Mouse (Mus musculus) thymus, postnatal 14 days (tissue): ENCODE results near the gene Vasp.
A peak's percentile ranks its signal among the peaks of the same experiment; 100 is the strongest.

Experiments
- DNase-seq: peaks from one replicate; pipeline ENCODE4 v3.0.0; 2021

The Vasp gene

GRCm38 (mm10) chr7:19271238-19272172, at the start of gene Vasp:
Vasp (minus strand) TSS chr7:19271817.
- peak; percentile 87 for DNase-seq

GRCm38 (mm10) chr7:19320637-19321036, 49.0 kb upstream of the Vasp start:
- no peak for DNase-seq

GRCm38 (mm10) chr7:19319906-19320305, 48.3 kb upstream of the Vasp start:
- peak; percentile 92 for DNase-seq

- DNase-seq = no peak
Observed at GRCm38 (mm10) chr7:19319458-19319857, 47.8 kb upstream of the Vasp start.

GRCm38 (mm10) chr7:19318676-19319075, 47.1 kb upstream of the Vasp start:
- no peak for DNase-seq

DNA sequence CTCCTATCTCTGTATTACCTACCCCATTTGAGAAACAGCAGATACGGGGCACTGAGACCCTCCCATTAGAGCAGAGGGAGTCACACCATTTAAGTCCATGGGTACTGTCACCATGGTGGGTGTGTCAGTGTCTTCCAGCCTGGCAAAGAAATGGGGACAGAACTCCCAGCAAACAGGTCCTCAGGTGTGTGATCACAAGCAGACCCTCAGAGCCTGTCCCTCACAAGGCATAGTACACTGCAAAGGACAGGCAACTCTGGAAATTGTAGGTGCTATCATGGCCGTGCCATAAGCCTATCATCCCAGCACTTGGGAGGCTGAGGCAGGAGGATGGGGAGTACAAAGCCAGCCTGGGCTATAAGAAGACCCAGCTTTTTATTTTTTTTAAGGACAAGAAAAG, 46.6 kb upstream of the Vasp start:
- no peak for DNase-seq

DNA sequence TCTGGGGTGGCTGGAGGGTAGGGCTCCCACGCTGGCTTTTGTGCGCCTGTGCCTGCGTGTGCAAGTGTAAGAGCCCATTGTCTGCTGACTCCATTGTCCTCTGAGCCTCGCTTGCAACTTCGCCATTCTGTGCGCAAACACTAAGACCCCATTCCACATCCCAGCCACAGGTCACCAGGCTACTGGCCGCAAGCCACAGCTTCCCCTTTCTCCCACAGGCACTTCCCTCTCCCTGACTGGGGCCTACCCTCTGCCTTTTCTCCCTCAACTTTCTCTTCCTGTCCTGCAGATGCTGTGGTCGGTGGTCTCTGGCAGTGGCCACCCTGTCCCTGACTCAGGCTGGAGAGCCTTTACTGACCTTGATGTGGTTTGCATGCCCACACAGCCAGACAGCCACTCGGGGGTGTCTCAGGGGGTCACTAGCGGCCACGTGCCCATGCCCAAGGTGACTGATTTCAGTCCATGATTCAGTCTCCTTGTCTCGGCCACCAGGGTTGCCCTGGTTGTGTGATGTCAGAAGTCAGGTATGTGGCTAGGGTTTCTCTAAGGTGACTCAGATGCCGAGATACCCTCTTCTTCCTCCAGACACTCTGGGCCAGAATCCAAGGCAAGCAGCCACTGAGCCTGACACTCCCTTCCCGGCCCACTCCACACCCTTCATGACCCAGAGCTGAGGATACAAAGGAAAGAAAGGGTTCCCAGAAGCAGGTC, 45.0 kb upstream of the Vasp start:
- no peak for DNase-seq

DNA sequence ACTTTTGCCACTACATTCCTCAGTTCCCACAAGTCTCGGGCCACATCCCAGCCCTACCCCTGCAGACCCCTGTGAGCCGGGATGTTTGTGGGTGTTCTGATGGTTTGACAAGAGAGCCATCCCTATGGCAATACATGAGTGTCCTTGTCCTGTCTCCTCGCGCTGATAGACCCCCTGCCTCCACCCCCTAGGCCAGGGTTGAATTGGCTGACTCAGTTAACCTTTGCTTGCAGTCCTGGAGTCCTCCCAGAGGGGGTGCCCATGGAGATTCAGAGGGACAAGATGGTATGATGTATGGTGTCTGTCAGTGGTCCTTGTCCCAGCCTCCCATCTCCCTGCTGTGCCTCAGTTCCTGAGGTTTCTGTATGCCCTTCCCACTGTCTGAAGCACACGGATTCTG, 42.4 kb upstream of the Vasp start:
- DNase-seq = no peak

GRCm38 (mm10) chr7:19311991-19312390, 40.4 kb upstream of the Vasp start:
- no peak for DNase-seq

DNA sequence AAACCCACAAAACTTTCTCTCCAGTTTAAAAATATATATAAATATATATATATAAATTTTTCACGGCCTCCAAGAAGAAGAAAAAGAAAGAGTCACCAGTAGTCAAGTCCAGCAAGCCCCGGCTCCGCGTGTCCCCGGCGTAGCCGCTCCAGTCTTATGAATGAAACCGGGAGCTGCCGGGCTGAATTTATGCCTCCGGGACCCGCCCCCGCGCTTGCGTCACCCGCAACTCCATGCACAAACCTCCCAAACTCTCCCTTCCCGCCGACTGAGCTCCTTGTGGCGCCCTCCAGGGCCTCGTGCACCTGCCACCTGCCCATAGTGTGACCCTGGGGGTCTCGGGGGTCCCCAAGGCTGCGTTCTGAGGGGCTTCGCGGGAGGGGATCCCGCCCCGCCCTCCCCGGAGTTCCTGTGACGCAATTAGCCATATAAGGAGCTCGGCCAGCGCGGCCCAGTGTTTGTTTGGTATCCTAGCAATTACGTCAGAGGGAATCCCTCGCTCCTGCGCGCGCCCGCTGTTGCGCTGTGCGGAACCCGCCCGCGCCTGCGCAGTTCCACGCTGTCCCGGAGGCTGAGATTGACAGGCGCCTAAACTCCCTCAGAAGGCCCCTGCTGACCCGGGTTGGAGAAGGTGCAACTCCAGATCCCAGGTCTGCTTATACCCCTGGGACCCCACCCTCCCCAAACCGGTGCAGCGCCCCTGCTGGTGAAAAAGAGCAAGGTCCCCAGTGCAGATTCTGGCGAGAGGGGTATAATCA, 38.4 kb upstream of the Vasp start, which contains the start of gene Fosb:
Fosb (minus strand) TSS at position 168 of the 758 bp plus-strand sequence.
- DNase-seq = peak; percentile 96

DNA sequence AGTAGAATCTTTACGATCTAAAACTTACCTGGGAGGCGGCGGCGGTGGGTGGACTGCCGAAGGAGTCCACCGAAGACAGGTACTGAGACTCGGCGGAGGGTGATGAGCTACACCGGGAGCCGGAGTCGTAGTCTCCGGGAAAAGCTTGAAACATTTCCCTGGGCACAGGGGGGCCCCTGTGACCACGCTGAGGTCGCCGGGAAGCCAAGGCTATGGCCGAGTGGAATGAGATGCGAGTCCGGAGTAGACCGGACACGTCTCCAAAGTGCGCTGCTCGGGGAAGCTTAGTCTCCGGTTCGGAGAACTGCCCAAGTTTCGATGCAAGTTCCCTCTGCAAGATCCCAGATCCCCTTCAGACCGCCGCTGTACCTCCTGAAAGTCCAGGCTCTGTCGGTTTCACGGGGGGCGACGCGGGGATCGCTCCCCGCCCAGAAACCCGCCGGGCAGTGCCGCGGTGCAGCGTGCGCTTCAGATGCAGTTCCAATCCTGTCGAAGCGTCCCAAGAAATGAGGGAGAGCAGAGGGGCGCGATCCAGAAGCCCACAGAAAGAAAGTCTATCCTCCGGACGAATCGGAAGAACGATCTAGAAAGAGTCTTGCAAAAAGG, 37.8 kb upstream of the Vasp start:
- DNase-seq = peak; percentile 24

DNA sequence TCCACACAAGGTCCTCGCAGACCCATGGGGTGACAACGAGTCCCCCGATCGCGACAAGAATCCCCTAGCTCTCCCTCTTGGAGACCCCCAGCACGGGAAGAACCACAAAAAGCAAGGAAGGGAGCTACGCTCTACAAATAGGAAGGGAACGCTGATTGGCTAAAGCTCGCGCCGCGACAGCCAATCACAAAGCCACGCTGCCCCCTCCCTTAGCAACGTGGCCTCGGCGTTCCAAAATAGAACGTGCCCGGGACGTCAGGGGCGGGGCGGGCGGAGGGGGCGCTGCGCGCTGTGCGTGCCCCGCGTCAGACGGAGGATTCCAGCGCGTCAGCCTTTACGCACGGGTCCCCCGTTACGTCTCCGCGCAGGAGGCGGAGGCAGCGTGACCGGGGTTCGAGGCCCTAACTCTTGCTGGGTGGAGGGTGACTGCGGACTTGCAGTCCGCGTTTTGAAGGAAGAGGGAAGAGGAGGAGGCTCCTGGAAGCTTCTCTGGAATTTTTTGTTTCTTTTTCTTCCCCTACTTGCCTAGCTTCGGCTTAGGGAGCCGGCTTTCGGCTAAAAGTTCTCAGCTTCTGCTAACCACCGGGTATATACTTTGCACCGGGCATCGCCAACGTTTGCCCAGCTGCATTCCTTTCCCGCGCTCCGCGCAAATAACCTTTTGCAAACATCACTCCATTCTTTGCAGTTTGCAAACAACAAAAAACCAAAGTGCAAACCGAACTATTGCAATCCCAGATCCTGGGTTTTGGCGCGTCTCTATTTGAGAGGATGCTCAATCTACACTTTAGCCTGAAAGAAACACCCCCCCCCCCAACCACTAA, 37.0 kb upstream of the Vasp start:
- peak; percentile 97 for DNase-seq

DNA sequence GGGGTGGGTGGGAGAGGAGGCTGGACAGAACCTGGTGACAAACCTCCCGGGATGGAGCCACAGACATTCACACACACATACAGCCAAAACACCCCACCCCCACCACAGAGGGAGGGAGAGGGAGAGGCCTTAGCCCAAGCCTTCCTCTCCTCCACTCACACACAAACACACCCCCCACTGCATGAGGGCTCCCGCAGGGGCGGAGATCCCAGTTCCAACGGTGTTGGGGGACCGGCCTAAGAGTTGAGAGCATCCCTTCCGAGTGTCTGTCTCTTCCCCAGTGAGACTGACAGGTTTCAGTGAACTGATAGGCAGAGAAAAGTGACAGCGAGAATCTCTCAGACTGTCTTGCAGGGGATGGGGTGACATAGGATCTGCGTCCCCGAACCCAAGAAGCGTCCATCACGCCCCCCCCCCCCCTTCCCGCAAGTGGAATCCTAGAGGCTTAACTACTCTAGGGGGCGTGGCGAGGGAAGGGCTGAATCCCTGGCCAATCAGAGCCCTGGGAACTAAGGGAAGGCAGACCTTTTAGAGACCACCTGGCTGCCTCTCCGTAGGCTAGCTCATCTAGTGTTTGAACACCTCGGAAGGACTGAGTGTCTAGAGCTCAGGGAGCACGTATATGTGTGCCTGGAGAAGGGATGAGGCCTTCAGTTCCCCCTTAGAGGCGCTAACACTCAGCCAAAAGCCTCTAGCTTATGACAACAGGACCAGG, 36.3 kb upstream of the Vasp start:
- DNase-seq = peak; percentile 66

DNA sequence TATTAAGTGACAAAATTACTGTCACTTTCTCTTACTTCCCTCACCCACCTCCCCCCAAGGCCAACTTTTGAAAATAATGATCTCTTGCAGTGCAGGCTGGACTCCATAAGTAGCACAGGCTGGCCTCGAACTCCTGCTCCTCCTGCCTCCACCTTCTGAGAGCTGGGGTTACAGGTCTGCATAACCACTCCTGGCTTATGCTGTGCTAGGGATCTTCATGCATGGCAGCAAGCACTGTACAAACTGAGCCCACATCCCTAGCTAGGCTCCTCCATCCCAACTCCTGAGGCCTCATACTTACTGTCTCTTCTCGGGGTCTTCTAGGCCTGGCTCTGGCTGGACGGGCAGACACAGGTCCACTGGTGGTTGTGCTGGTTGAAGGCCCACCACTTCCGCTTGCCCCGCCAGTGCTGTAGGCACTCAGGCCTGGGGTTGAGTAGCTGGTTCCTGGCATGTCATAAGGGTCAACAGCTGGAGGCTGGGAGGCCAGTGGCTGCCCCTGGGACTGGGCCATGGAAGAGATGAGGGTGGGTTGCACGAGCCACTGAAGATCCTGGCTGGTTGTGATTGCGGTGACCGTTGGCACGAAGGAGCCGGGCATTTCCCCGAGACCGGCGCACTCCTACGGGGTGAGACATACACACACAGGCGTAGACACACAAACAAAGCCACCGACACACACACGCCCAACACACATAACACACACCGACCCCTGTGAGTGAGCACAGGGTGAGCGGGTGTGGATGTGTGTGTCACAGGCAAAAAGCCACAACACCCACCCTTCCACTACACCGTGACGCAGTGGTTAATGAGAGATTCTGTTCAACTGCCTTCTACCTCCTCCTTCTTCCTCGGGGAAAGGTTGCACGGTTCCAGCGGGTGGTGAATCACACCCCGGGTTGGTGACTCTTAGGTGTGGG, 35.5 kb upstream of the Vasp start:
- DNase-seq = no peak

DNA sequence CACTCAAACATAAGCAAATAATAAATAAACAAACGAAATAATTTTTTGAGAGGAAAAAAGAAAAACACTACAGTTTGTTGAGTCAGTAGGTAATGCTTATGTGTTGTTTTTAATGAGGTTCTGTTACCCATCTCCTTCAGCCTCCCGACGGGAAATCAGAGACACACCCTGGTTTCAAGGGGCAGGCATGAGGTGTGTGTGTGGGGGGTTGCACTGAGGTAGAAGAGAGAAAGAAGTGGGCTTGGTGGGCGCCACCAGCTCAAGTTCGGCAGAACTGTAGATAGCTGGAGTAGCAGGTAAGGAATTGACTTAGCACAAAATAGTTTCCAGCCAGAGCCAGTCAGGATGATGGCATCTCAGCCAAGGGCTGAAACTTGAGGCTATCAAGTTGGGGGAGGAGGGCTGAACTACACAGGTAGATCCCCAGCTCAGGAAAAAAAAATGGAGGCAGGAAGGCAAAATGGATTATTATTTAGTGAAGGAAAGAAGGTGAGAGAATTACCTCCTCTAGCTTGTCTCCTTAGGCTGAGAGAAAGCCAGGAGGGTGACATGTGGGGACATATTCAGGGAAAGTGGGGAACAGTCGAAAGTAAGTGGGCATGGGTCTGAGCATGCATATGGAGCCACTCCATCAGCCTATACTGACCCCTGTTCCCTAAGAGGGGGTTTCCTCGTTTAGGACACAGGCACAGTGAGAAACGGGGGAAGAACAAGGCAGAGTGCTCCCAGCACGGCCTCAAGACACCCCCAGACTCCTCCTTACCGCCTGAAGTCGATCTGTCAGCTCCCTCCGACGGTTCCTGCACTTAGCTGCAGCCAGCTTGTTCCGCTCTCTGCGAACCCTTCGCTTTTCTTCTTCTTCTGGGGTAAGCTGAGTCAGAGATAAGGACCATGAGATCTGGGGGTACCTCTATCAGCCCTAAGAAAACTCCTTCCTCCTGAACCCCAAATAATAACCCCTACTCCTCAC, 34.5 kb upstream of the Vasp start:
- no peak for DNase-seq

GRCm38 (mm10) chr7:19305413-19305735, 33.8 kb upstream of the Vasp start:
- DNase-seq = no peak

DNA sequence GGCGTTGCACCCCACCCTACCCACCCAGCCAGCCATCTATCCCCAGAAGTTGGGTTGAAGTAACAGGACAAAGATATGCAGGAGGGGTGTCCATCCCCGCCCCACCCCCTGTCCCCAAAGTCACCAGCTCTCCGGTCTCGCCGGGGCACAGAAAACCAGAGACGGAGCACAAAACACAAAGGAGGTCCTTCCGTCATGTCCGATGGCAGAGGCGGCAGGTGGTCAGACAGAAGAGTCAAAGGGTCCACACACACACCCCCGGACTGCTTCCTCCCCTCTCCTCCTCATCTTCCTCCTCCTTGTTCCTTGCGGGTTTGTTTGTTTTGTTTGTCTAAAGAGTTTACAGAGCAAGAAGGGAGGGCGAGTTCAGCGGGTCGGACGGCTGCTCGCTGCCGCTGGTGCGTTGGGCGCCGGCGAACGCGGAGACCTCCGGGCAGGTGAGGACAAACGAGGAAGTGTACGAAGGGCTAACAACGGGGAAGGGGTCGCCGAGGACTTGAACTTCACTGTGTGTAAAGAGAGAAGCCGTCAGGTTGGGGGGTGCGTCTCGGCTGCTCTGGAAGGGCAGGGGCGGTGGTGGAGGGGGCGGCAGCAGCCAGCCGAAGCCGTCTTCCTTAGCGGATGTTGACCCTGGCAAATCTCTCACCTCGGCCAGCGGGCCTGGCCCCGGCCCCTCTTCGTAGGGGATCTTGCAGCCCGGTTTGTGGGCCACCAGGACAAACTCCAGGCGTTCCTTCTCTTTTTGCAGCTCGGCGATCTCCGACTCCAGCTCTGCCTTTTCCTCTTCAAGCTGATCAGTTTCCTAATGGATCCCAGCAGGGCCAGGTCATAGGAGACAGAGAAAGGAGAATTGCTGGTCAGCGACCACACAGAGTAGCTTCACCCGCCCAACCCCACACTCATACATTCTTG, 33.1 kb upstream of the Vasp start:
- DNase-seq = no peak

- DNase-seq = peak; percentile 83
Observed at GRCm38 (mm10) chr7:19303770-19304169, 32.2 kb upstream of the Vasp start.
